Mouse (Mus musculus) small intestine, adult 2 months (tissue): ENCODE results near the gene Sec24a. TPM values are rescaled to one million over a fixed set of nuclear protein-coding genes. Genes with fewer than 3 reads are reported as not detected.

Experiments
- H3K27ac ChIP-seq: fragments of 200-500 bp; 2 replicates; pipeline ENCODE4 v1.5.1; 2012; ENCODE audit warnings: low read depth, low read length, control low read depth, inconsistent platforms; ENCODE audit not compliant: insufficient read depth
- H3K27me3 ChIP-seq: fragments of 200-500 bp; 2 replicates; pipeline ENCODE4 v1.6.1; 2012; ENCODE audit warnings: mild to moderate bottlenecking, moderate library complexity, low read length, inconsistent platforms; ENCODE audit not compliant: control insufficient read depth, insufficient read depth
- H3K36me3 ChIP-seq: fragments of 200-500 bp; 2 replicates; pipeline ENCODE4 v1.6.1; 2012; ENCODE audit warnings: mild to moderate bottlenecking, low read length, control low read depth, inconsistent platforms; ENCODE audit not compliant: control insufficient read depth, insufficient read depth
- H3K4me1 ChIP-seq: fragments of 200-500 bp; 2 replicates; pipeline ENCODE4 v1.6.1; 2012; ENCODE audit warnings: low read length, inconsistent platforms, mixed read lengths; ENCODE audit not compliant: control insufficient read depth, insufficient read depth, insufficient read length
- H3K4me3 ChIP-seq: fragments of 200-500 bp; 2 replicates; pipeline ENCODE4 v1.5.1; 2012; ENCODE audit warnings: low read depth, mild to moderate bottlenecking, control low read depth, inconsistent platforms, low read length, moderate library complexity
- CTCF ChIP-seq: fragments of 200-500 bp; IDR thresholded peaks from 2 replicates; pipeline ENCODE4 v1.5.1; 2012; ENCODE audit warnings: low read depth, mild to moderate bottlenecking, control low read depth, inconsistent platforms, low read length, moderate library complexity, mixed read lengths; ENCODE audit not compliant: insufficient replicate concordance, insufficient read length; ENCODE audit errors: extremely low read depth
- POLR2A ChIP-seq: fragments of 200-500 bp; IDR thresholded peaks from 2 replicates; pipeline ENCODE4 v1.6.1; 2012; ENCODE audit warnings: low read depth, mild to moderate bottlenecking, control low read depth, inconsistent platforms, low read length, moderate library complexity
- WGBS: fragments of 180-500 bp; shearing (Covaris S2); methylation state at CpG from one replicate; pipeline ENCODE4 v1.1.7; 2018; 5-methylcytosine and 5-hydroxymethylcytosine counted together
- polyA plus RNA-seq: library from polyadenylated mRNA; depleted of rRNA; stranded (reverse); fragments of >200 nt; gene quantifications from 2 replicates; pipeline ENCODE4 v1.2.3, GENCODE M21; 2012

Gene Sec24a
- polyA plus RNA-seq, 1 experiment: 56.9 TPM

DNA sequence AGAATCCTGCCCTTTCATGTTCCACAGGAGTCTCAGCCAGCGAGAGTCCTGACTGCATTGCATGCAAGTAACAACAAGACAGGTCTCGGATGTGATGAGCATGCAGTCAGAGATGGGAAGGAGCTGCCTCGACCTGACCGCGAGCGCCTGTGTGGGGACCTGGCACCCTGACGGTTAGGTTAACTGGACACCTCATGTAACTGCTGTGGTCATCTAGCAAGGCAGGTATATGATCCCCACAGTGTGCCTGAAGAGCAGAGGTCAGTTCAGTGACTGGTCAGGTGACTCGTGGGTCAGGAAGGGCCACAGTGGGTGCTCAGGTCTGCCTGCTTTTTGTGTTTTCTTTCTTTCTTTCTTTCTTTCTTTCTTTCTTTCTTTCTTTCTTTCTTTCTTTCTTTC lies 81.5 kb downstream of the Sec24a start:
- Histone ChIP-seq H3K36me3 (peaks cover 5% of the 10 kb centered on the region), H3K27me3 (no peaks in the 10 kb centered on the region), H3K4me1 (peaks cover 3% of the 10 kb centered on the region; the same call in 1 of the 2 replicates), H3K4me3 (no peak overlapping the region), H3K27ac (no peak overlapping the region)
- 45% methylated on average over 8 of the region's 8 CpGs for WGBS
- TF ChIP-seq POLR2A: no peak
- no peak for TF ChIP-seq CTCF

GRCm38 (mm10) chr11:51681324-51681975 lies 82.0 kb downstream of the Sec24a start:
- Histone ChIP-seq H3K27ac (no peak overlapping the region), H3K4me3 (peak overlapping the region; percentile 37), H3K4me1 (peaks cover 3% of the 10 kb centered on the region; the same call in 1 of the 2 replicates), H3K27me3 (no peaks in the 10 kb centered on the region), H3K36me3 (peaks cover 5% of the 10 kb centered on the region)
- TF ChIP-seq POLR2A (no peak), CTCF (peak; percentile 89; the same call in 1 of the 2 replicates)
- WGBS: 19% methylated on average over 13 of the region's 13 CpGs

GRCm38 (mm10) chr11:51679466-51679865 lies 84.0 kb downstream of the Sec24a start:
- 76% methylated on average over 3 of the region's 3 CpGs for WGBS
- TF ChIP-seq POLR2A (no peak), CTCF (no peak)
- H3K36me3 ChIP-seq: no peaks in the 10 kb centered on the region
- no peak overlapping the region for H3K4me3 ChIP-seq
- no peak overlapping the region for H3K27ac ChIP-seq
- no peaks in the 10 kb centered on the region for H3K27me3 ChIP-seq
- H3K4me1 ChIP-seq: peaks cover 3% of the 10 kb centered on the region; the same call in 1 of the 2 replicates

GRCm38 (mm10) chr11:51677737-51678418 lies 85.6 kb downstream of the Sec24a start:
- no peak overlapping the region for H3K4me3 ChIP-seq
- no peak overlapping the region for H3K27ac ChIP-seq
- no peaks in the 10 kb centered on the region for H3K36me3 ChIP-seq
- H3K4me1 ChIP-seq: peaks cover 3% of the 10 kb centered on the region; the same call in 1 of the 2 replicates
- 43% methylated on average over 6 of the region's 6 CpGs for WGBS
- TF ChIP-seq POLR2A: no peak
- TF ChIP-seq CTCF: no peak
- H3K27me3 ChIP-seq: no peaks in the 10 kb centered on the region

DNA sequence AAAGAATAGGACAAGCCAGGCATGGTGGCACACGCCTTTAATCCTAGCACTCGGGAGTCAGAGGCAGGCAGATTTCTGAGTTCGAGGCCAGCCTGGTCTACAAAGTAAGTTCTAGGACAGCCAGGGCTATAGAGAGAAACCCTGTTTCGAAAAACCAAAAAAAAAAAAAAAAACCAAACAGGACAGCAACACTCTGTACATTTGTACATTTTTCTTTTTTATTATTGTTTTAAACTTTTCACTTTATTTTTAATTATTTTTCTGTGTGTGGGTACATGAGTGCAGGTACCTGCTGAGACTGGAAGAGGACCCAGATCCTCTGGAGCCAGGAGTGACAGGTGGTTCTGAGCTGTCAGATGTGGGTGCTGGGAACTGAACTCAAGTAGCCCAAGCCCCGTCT lies 88.0 kb downstream of the Sec24a start:
- TF ChIP-seq CTCF (no peak), POLR2A (no peak)
- no peaks in the 10 kb centered on the region for H3K36me3 ChIP-seq
- 78% methylated on average over 5 of the region's 5 CpGs for WGBS
- H3K4me1 ChIP-seq: no peaks in the 10 kb centered on the region
- H3K4me3 ChIP-seq: no peak overlapping the region
- H3K27me3 ChIP-seq: no peaks in the 10 kb centered on the region
- no peak overlapping the region for H3K27ac ChIP-seq

GRCm38 (mm10) chr11:51673291-51673690 lies 90.1 kb downstream of the Sec24a start:
- no peaks in the 10 kb centered on the region for H3K27me3 ChIP-seq
- no peak for TF ChIP-seq POLR2A
- no peak for TF ChIP-seq CTCF
- H3K4me3 ChIP-seq: no peak overlapping the region

GRCm38 (mm10) chr11:51671376-51671775 lies 92.1 kb downstream of the Sec24a start:
- TF ChIP-seq CTCF (no peak), POLR2A (no peak)
- no peaks in the 10 kb centered on the region for H3K36me3 ChIP-seq
- WGBS: 28% methylated on average over 2 of the region's 2 CpGs

More at GRCm38 (mm10) chr11:51673291-51673690, 90.1 kb downstream of the Sec24a start:
- Histone ChIP-seq H3K27ac (no peak overlapping the region), H3K36me3 (no peaks in the 10 kb centered on the region), H3K4me1 (no peaks in the 10 kb centered on the region)
- WGBS: 87% methylated on average over 9 of the region's 9 CpGs

More at GRCm38 (mm10) chr11:51671376-51671775, 92.1 kb downstream of the Sec24a start:
- Histone ChIP-seq H3K27ac (no peak overlapping the region), H3K4me3 (no peak overlapping the region), H3K4me1 (no peaks in the 10 kb centered on the region), H3K27me3 (no peaks in the 10 kb centered on the region)
